Mouse (Mus musculus) gastrocnemius, postnatal 14 days (tissue): ENCODE results near the gene Zkscan3. TPM values are rescaled to one million over a fixed set of nuclear protein-coding genes. Genes with fewer than 3 reads are reported as not detected.
"Not testable (repeated sequence)": the region's sequence is repeated elsewhere in the genome, so short reads cannot be mapped to it uniquely, and the experiment has no call there.

ENCODE experiments used
- DNase-seq: peaks from one replicate; pipeline ENCODE4 v3.0.0; 2021; ENCODE audit warnings: mixed read lengths
- intact Hi-C: fragments of 180-260 bp; cut with DNase I; formaldehyde crosslinking; loops from one replicate; pipeline ENCODE4 v1.15.1; 2025; ENCODE audit warnings: low total_unique reads
- microRNA-seq, 2 experiments: library from miRNA; unstranded; fragments of <30 nt; microRNA quantifications; one replicate each; pipeline ENCODE4 v1.2.0; 2021
- total RNA-seq, 2 experiments: library from RNA; stranded (reverse); gene quantifications; 2 replicates each; pipeline ENCODE4 v1.2.3; 2021

Zkscan3 gene
- total RNA-seq, 2 experiments from 2014 or later = 14.8 TPM

GRCm38 (mm10) chr13:21401636-21402286 lies 794 bp downstream of the Zkscan3 start:
- intact Hi-C loops = no loop called here
- no peak for DNase-seq

DNA sequence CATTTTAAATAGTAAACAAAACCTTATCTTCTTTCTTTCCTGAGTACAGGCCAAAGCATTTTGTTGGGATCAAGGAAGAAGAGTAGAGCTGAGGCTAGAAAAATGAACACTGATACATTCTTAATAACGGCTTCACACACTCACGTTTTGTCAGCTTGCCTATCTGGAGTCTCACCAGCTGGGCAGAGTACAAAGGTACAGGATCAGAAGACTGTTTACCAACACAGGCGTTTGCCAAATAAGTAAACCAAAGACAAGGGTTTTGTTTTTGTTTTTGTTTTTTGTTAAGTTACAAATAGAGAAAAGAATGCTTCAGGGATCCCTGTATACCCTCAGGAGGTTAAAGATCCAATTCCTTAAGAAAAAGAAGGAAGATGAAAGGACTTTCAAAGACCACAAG lies 1.4 kb downstream of the Zkscan3 start:
- intact Hi-C loops = no loop called here
- no peak for DNase-seq

DNA sequence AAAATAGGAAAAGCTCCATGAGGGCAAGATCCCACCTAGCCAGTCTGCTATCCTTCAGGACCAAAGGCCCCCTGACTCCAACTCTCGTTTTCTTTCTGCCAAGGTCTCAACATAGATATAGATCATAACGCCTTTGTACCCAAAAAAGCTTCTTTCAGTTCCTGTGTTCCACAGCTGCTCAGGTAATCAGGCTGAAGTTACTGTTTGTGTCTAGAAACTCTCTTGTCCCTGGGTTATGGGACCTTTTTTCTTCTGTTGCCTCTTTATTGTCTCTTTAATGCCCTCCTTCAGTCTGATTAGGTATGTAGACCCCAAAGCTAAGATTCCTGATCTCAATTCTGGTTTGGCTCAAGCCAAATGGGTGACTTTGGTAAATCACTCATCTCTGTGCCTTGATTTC lies 5.1 kb downstream of the Zkscan3 start:
- DNase-seq = no peak
- intact Hi-C loops = no loop called here

DNA sequence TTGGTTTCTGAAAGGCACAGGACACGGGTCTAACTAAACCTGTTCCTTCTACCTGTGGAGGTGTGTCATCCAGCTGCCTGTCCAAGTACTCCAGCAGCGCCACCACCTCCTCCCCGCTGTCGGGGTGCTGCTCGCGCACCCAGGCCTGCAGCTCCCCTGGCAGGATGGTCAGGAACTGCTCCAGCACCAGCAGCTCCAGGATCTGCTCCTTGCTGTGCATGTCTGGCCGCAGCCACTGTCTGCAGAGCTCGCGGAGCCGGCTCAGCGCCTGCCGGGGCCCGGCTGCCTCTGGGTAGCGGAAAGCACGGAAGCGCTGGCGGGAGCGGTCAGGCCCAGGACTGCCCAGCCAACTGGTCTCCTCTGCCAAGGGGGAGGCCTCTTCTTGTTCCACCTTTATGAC lies 6.5 kb downstream of the Zkscan3 start:
- DNase-seq = peak; percentile 19
- intact Hi-C loops = not testable (repeated sequence)

DNA sequence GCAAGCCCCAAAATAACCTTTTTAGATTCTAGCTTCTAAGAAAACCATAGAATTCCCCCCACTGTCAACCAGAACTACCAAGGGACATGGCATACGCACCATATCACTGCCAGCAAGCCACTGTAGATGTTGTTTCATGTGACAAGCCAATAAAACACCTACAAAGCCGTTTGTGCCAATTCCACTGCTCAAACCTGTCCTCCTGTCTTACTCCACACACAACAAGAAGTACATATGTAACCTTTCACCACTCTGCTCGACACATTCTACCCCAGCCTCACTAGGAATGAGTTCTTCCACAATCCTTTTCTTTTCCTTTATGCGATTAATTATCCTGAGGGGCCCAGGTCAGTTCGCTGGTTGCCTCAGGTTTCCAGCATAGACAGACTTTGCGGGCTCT lies 6.9 kb downstream of the Zkscan3 start:
- DNase-seq = no peak
- intact Hi-C loops = no loop called here

DNA sequence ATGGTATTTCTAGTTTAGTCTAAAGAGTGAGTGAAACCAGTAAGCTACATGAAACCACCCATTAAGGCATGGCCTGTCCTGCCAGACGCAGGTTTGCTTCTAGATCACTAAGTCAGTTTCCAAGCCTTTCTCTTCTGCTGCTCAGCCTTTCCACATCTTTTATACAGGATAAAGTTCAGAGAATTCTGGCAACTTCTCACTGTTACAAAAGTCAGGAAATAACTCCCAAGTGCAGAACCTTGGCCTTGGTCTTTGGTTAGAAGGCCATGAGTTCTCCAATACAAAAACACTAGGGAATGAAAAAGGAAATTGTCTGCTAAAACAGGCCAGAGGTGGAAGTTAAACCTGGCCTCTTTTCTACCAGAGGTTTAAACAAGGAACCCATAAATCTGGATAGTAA lies 7.3 kb downstream of the Zkscan3 start:
- intact Hi-C loops = no loop called here
- DNase-seq = no peak

- DNase-seq = no peak
- intact Hi-C loops = loop anchor here (10.0 kb wide), 1 partner anchor 147 kb away; no protein-coding TSS in a partner anchor
Observed at GRCm38 (mm10) chr13:21377773-21378172, 24.8 kb downstream of the Zkscan3 start.

- no peak for DNase-seq
- intact Hi-C loops = loop anchor here (10.0 kb wide), 1 partner anchor 152 kb away; no protein-coding TSS in a partner anchor
Observed at GRCm38 (mm10) chr13:21372700-21373099, 29.9 kb downstream of the Zkscan3 start.

DNA sequence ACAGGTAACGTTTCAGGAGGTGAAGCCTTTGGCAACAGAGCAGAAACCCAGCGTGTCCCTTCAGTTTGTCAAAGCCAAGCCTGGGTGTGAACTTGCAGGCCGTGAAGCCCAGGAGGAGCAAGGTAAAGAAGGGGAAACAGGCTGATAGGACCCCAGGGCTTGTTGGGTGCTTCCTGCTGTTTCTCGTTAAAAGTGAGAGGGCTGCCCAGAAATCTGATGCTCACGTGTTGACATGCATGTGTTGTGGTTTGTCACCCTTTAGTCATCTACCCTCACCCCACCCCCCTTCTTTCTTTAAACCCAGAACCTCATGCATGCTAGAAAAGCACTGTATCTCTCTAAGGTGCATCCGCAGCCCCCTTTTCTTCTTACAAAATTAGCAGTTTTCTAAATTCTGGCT lies 35.9 kb downstream of the Zkscan3 start:
- intact Hi-C loops = no loop called here
- no peak for DNase-seq

DNA sequence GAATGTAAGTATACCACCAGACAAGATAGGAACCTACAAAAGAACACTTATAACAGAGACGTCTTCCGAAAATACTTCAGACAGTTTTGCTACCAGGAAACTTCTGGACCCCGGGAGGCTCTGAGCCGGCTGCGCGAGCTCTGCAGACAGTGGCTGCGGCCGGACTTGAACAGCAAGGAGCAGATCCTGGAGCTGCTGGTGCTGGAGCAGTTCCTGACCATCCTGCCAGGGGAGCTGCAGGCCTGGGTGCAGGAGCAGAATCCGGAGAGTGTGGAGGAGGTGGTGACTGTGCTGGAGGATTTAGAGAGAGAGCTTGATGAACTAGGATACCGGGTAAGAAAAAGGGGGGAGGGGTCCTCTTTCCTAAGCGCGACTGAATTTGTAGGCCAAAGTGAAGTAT lies 38.8 kb downstream of the Zkscan3 start:
- intact Hi-C loops = no loop called here
- DNase-seq = no peak

GRCm38 (mm10) chr13:21362621-21363248 lies 39.8 kb downstream of the Zkscan3 start, which contains the start of gene Zscan12:
TSS of gene Zscan12 (plus strand) at chr13:21362820.
- peak; percentile 92 for DNase-seq
- intact Hi-C loops = no loop called here

GRCm38 (mm10) chr13:21350593-21350992 lies 52.0 kb downstream of the Zkscan3 start:
- no peak for DNase-seq
- intact Hi-C loops = no loop called here

GRCm38 (mm10) chr13:21346610-21347009 lies 55.9 kb downstream of the Zkscan3 start, which contains the start of gene Olfr1367:
TSS of gene Olfr1367 (plus strand) at chr13:21346910.
- intact Hi-C loops = no loop called here
- no peak for DNase-seq

Small RNA genes lying within 50 kb of the gene (microRNA-seq; reads per million reads assigned to microRNA genes)
- gene Mir1896 (0 reads per million in 2 experiments), gene Mir6942 (0 reads per million in 2 experiments)

Other genes with a start within 250 kb of the Zkscan3 start
- 10 to 100 TPM; 22.2 to 26.4 TPM for gene Trim27, start 223.3 kb downstream of the Zkscan3 start, total RNA-seq
- not detected for gene Gpx5, start 110.0 kb downstream of the Zkscan3 start, total RNA-seq
- gene Gpx6, start 90.6 kb downstream of the Zkscan3 start, total RNA-seq = not detected
- not detected for gene Olfr1367, start 55.8 kb downstream of the Zkscan3 start, total RNA-seq
- gene Zscan12, start 39.9 kb downstream of the Zkscan3 start, total RNA-seq = 1 to 10 TPM; 5.5 to 5.9 TPM
- gene Pgbd1, start 38.3 kb upstream of the Zkscan3 start, total RNA-seq = under 1 TPM; 0.20 to 0.27 TPM
- 10 to 100 TPM in 1 of 2 experiments, 1 to 10 TPM in 1; 8.9 to 10.8 TPM for gene Zscan26, start 51.0 kb upstream of the Zkscan3 start, total RNA-seq
- gene Nkapl, start 65.8 kb upstream of the Zkscan3 start, total RNA-seq = under 1 TPM in 1 of 2 experiments, not detected in 1; 0.23 TPM
- gene Zkscan4, start 76.2 kb upstream of the Zkscan3 start, total RNA-seq = under 1 TPM; 0.76 to 0.86 TPM
- not detected for gene Gm10065, start 76.7 kb upstream of the Zkscan3 start, total RNA-seq
- 10 to 100 TPM; 12.8 to 13.8 TPM for gene AK157302, start 92.5 kb upstream of the Zkscan3 start, total RNA-seq
- gene Gm11273, start 98.7 kb upstream of the Zkscan3 start, total RNA-seq = 100 to 1,000 TPM; 119 to 152 TPM
- gene Zkscan8, start 128.4 kb upstream of the Zkscan3 start, total RNA-seq = 1 to 10 TPM; 6.1 to 7.4 TPM
- not detected for gene Olfr1366, start 140.1 kb upstream of the Zkscan3 start, total RNA-seq
- not detected for gene Olfr1535, start 157.1 kb upstream of the Zkscan3 start, total RNA-seq
- gene Olfr1364, start 179.0 kb upstream of the Zkscan3 start, total RNA-seq = not detected
- not detected for gene Olfr1362, start 211.3 kb upstream of the Zkscan3 start, total RNA-seq
- gene Olfr11, start 239.8 kb upstream of the Zkscan3 start, total RNA-seq = not detected